Mouse (Mus musculus) heart, embryonic 14.5 days (tissue): Measurements from ENCODE around the gene Clybl. TPM values are rescaled to one million over a fixed set of nuclear protein-coding genes. Genes with fewer than 3 reads are reported as not detected.
A peak's percentile ranks its signal among the peaks of the same experiment; 100 is the strongest.

Experiments used
- ATAC-seq: fragments of 200-750 bp; cut with Nextera tagmentation; 2 replicates; pipeline ENCODE4 v1.8.0; 2017; ENCODE audit warnings: low read depth, moderate TSS enrichment; ENCODE audit not compliant: insufficient number of reproducible peaks, insufficient read depth, low FRiP score
- H3K27ac ChIP-seq, 2 experiments: fragments of 200-500 bp in 1 of 2; fragments of 300-500 bp in 1 of 2; sonication (generic) in 1 of 2; replicated peaks in 1 of 2; 2 replicates each; pipeline ENCODE4 v1.5.1; 2012 to 2014; ENCODE audit warnings: low read depth in 2 of 2, low read length in 2 of 2, control low read depth in 1 of 2, mild to moderate bottlenecking in 1 of 2, mixed read lengths in 1 of 2; ENCODE audit not compliant: control insufficient read depth in 1 of 2, insufficient read depth in 1 of 2
- H3K27me3 ChIP-seq: fragments of 300-500 bp; sonication (generic); 2 replicates; pipeline ENCODE4 v1.6.1; 2014; ENCODE audit warnings: mild to moderate bottlenecking, low read length, control low read depth; ENCODE audit not compliant: control insufficient read depth, insufficient read depth
- H3K36me3 ChIP-seq: fragments of 300-500 bp; sonication (generic); 2 replicates; pipeline ENCODE4 v1.6.1; 2014; ENCODE audit warnings: mild to moderate bottlenecking, control low read depth, low read length, mixed read lengths; ENCODE audit not compliant: control insufficient read depth, insufficient read depth
- H3K4me1 ChIP-seq, 2 experiments: fragments of 200-500 bp in 1 of 2; fragments of 300-500 bp in 1 of 2; sonication (generic) in 1 of 2; 2 replicates each; pipeline ENCODE4 v1.6.1; 2012 to 2014; ENCODE audit warnings: low read length in 2 of 2, control low read depth in 1 of 2, mixed read lengths in 1 of 2; ENCODE audit not compliant: control insufficient read depth in 2 of 2, insufficient read depth in 2 of 2
- H3K4me2 ChIP-seq: fragments of 300-500 bp; sonication (generic); 2 replicates; pipeline ENCODE4 v1.6.1; 2014; ENCODE audit warnings: mild to moderate bottlenecking, low read length
- H3K4me3 ChIP-seq, 2 experiments: fragments of 200-500 bp in 1 of 2; fragments of 300-500 bp in 1 of 2; sonication (generic) in 1 of 2; 2 replicates each; pipeline ENCODE4 v1.5.1; 2012 to 2014; ENCODE audit warnings: low read length in 2 of 2, mild to moderate bottlenecking in 2 of 2, control low read depth in 1 of 2, low read depth in 1 of 2, moderate library complexity in 1 of 2; ENCODE audit not compliant: control insufficient read depth in 1 of 2, insufficient read depth in 1 of 2
- H3K9ac ChIP-seq: fragments of 300-500 bp; sonication (generic); 2 replicates; pipeline ENCODE4 v1.6.1; 2014; ENCODE audit warnings: mild to moderate bottlenecking, low read length
- H3K9me3 ChIP-seq: fragments of 300-500 bp; sonication (generic); 2 replicates; pipeline ENCODE4 v1.6.1; 2016; ENCODE audit warnings: low read length, control low read depth; ENCODE audit not compliant: control insufficient read depth
- WGBS: fragments of 180-500 bp; shearing (Covaris S2); extraction: QIAGEN DNeasy Blood & Tissue Kit; methylation state at CpG from one replicate; pipeline ENCODE4 v1.1.7; 2014; 5-methylcytosine and 5-hydroxymethylcytosine counted together
- polyA plus RNA-seq: library from polyadenylated mRNA; unstranded; fragments of >200 nt; fragmentation: Nextera tagmentation; extraction: Ambion mirVana; gene quantifications from 2 replicates; pipeline ENCODE4 v1.2.1, GENCODE M21; 2014

Clybl gene
- polyA plus RNA-seq, 1 experiment from 2014 or later, result 100 TPM

DNA sequence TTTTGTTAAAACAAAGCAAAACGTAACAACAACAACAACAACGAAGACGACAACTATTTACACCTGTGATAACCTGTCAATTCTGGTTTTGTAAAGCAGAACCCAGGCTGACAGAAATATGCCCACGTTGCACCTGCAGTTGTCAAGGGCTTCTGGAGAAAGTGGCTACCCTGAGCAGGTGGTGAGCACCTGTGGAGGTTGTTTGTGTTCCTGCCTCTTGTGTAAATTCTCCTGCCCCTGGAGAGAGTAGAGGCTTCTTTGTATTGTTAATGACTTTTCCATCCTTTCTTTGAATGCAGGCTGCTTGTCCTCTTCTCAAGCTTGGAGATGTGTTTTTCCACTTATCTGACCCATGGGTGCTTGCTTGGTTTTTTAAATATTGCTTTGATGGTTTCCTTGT lies 86.1 kb downstream of the Clybl start:
- WGBS, result 60% methylated on average over 4 of the region's 4 CpGs

DNA sequence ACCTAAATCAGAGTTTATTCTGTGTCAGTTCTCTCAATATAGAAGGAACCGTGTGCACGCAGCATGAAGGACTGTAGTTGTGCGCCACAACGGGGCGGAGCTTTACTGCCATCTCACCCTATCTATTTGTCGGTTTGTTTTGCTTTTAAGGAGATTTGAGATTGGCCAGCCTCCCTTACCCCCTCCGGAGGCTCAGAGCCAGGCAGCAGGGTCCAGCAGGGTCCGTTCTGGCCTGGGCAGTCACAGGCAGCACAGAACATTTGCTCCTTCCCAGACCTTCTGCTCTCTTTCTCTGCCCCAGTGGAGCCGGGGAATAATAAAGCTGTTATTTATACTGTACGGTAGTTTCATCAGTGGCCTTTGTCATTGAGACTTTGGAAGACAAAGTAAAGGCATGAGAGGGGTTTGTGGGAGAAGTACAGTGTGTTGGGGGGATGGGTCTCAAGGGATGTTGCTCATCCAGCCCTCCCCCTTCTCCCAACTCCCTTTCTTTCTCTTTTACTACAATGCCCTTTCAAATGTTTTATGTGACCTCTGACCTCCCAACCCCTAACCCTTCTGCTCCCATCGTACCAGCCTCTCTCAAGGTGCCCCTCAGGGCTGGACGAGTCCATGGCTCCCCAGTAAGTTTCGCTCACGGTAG lies 89.7 kb downstream of the Clybl start:
- Histone ChIP-seq H3K27me3 (0 out of 2 replicates have a peak, but pooled peaks cover 3% of the 10 kb centered on the region), H3K9me3 (no peaks in the 10 kb centered on the region), H3K36me3 (no peaks in the 10 kb centered on the region), H3K9ac (no peak overlapping the region), H3K4me3 (no peak overlapping the region), H3K4me1 (0 out of 4 replicates have a peak, but pooled peaks cover 0 to 2% of the 10 kb centered on the region in 2 experiments), H3K4me2 (no peak overlapping the region), H3K27ac (no peak overlapping the region)
- ATAC-seq, result no peak
- 50% methylated on average over 14 of the region's 14 CpGs for WGBS

More for the DNA sequence above, 86.1 kb downstream of the Clybl start:
- Histone ChIP-seq H3K27ac (no peak overlapping the region), H3K4me2 (no peak overlapping the region), H3K4me3 (no peak overlapping the region), H3K27me3 (no peaks in the 10 kb centered on the region), H3K9me3 (no peaks in the 10 kb centered on the region), H3K9ac (no peak overlapping the region), H3K4me1 (peaks cover 6% of the 10 kb centered on the region in 2 experiments; a peak in 2 of 4 replicates), H3K36me3 (no peaks in the 10 kb centered on the region)
- no peak for ATAC-seq

DNA sequence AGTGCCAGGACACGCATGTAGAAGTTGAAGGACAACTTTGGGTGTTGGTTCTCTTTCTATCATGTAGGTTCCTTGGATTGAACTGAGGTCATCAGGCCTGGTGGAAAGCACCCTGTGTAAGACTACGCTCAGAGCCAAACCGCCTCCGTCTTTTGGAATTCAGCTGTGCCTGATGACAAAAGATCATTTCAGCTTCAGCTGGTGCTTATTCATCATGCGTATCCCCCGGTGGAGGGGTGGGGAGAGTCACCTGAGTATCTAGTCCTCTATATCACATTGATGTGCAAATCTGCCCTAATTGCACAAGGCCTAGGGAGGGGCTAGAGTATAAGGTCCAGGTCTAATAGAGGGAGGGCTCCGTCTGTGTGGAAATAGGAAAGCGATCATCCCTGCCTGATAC lies 95.6 kb downstream of the Clybl start:
- H3K4me2 ChIP-seq, result no peak overlapping the region
- 95% methylated on average over 8 of the region's 8 CpGs for WGBS
- H3K27ac ChIP-seq, result no peak overlapping the region

DNA sequence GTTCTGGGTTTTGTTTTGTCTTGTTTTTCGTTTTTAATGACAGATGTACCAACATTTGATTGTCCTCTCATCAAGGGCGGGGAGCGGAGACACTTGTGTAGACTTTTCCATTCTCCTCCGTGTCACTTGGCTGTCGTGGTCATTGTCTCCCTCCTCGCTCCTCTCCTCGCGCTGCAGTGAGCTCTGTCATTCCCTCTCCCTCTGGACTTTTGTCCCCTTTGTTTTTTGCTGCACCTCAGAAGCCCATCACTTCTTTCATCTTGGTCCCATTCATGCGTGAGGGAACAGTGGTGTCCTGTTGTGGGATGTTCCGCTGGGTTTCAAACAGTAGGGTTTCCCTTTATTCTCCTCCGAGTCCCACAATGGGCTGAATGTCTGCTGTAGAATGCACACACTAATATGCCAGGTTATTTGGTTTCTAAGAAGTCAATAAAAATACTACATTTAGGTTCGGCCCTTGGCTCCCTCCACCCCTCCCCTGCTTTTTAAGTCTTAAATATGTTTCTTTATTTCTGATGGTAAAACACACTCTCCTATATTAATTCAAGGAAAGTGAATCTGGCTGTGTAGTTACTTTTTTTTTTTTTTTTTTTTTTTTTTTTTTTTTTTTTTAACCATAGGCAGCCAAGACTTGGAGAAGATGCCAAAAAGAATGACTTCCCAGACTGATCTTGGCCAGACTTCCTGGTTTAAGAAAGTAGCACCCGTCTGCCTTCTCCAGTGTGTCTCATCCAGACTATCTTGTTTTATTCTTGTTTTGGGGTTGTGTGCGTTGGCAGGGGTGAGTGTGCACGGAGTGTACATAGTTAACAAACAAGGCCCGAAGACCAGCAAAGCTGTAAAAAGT lies 98.2 kb downstream of the Clybl start:
- Histone ChIP-seq H3K27me3 (peaks cover 46% of the 10 kb centered on the region), H3K36me3 (no peaks in the 10 kb centered on the region), H3K9ac (no peak overlapping the region), H3K4me3 (no peak overlapping the region), H3K9me3 (no peaks in the 10 kb centered on the region), H3K4me1 (peaks cover 6 to 8% of the 10 kb centered on the region in 2 experiments), H3K4me2 (no peak overlapping the region), H3K27ac (no peak overlapping the region)
- 68% methylated on average over 16 of the region's 16 CpGs for WGBS
- no peak for ATAC-seq

More for the DNA sequence above, 95.6 kb downstream of the Clybl start:
- Histone ChIP-seq H3K9me3 (no peaks in the 10 kb centered on the region), H3K27me3 (peaks cover 36% of the 10 kb centered on the region), H3K4me1 (peaks cover 4 to 8% of the 10 kb centered on the region in 2 experiments; a peak in 3 of 4 replicates), H3K36me3 (no peaks in the 10 kb centered on the region), H3K9ac (no peak overlapping the region), H3K4me3 (no peak overlapping the region)
- ATAC-seq, result no peak

DNA sequence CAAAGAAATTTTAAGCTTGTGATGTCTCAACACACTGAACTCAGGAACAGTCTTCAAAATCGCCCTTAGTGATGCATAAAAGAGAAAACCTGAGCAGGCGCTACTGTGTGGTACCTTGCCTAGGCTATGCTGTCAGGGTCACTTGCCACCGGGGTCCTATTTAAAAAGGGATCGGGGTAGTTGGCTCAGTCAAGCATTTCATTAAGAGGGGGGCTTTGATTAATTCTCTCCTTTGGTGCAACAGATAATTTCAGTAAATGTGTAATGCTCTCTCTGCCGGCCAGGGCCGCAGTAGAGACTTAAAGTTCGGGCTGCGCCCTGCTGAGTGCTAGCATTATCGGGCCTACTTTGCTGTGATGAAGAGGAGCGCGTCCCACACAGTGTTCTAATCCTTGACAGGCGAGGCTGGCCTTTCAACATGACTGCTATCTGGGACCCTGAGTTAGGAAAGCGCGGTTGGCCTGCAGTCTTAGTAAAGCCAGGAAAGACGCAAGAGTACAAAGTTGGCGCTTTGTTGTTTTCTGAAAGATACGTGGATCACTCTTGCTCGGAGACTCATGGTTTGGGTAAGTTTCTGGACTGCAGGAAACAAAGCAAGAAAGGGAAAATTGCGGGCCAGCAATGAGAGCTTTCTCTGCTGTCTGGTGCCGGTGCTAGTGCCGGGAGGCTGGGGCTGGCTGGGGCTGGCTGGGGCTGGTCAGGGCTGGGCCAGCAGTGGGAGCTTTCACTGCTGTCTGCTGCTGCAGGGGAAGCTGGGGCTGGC lies 99.0 kb downstream of the Clybl start:
- ATAC-seq, result no peak
- no peaks in the 10 kb centered on the region for H3K9me3 ChIP-seq
- H3K27me3 ChIP-seq, result peaks cover 43% of the 10 kb centered on the region
- H3K4me3 ChIP-seq, result peak overlapping the region in 1 of 2 experiments; percentile 8; a peak in 1 of 4 replicates
- H3K9ac ChIP-seq, result peak overlapping the region; percentile 30; the same call in 1 of the 2 replicates
- H3K27ac ChIP-seq, result no peak overlapping the region
- peaks cover 6 to 8% of the 10 kb centered on the region in 2 experiments for H3K4me1 ChIP-seq
- H3K36me3 ChIP-seq, result no peaks in the 10 kb centered on the region
- WGBS, result 20% methylated on average over 21 of the region's 21 CpGs
- H3K4me2 ChIP-seq, result peak overlapping the region; percentile 50

DNA sequence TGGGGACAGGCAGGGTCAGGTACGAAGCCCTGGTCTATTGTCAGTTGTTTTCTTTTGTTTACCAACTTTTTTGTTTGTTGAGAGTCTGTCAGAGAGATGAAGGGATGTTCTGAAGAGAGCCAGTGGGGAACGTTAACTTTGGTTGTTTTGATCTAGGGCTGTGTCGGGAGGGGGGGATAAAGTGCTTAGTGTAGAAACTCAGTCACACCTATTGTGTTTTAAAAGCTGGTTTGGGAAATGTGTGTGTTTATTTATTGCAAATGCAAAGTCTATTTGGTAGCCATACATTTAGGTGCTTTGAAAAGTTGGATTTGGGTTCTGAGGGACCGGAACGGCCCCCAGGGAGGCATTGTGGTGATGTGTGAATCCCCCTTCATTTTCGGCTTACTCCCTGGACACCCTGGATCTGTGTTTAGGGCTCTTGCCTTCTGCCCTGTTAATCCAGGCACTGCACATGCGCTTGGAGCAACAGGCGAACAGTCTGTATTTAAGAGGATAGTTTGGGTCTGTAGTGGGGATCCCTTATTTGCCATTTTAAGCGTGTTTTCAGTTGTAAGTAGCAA lies 99.6 kb downstream of the Clybl start:
- Histone ChIP-seq H3K4me1 (peaks cover 6 to 8% of the 10 kb centered on the region in 2 experiments), H3K36me3 (no peaks in the 10 kb centered on the region), H3K27ac (no peak overlapping the region), H3K9me3 (no peaks in the 10 kb centered on the region), H3K4me2 (peak overlapping the region; percentile 50), H3K27me3 (peaks cover 43% of the 10 kb centered on the region), H3K9ac (no peak overlapping the region; the same call in 1 of the 2 replicates), H3K4me3 (no peak overlapping the region)
- no peak for ATAC-seq
- 46% methylated on average over 9 of the region's 9 CpGs for WGBS

DNA sequence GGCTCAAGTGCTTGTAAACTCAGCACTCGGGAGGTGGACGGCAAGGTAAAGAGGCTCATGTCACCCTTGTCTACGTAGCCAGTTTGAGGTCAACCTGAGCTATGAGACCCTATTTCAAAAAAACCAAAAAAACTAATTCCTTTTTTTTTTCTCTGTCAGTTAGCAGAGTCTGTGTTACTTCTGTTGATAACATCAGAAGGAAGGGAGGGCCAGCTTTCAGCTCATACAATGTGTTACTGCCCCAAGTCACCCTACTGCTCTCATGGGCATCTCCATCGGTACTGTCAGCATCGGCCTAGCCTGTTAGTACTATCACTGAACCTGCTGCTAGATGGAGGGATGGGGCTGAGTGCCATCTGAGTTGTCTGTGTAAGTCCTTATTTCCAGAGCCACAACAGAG lies 102.5 kb downstream of the Clybl start:
- no peak for ATAC-seq
- Histone ChIP-seq H3K9me3 (no peaks in the 10 kb centered on the region), H3K4me3 (no peak overlapping the region), H3K36me3 (no peaks in the 10 kb centered on the region), H3K4me2 (no peak overlapping the region), H3K27ac (no peak overlapping the region), H3K27me3 (peaks cover 43% of the 10 kb centered on the region), H3K9ac (no peak overlapping the region), H3K4me1 (peaks cover 6 to 14% of the 10 kb centered on the region in 2 experiments)
- WGBS, result 36% methylated on average over 5 of the region's 5 CpGs
